Mouse (Mus musculus) liver, adult 10 weeks (tissue): ENCODE results near the gene Rhot1. TPM values are rescaled to one million over a fixed set of nuclear protein-coding genes. Genes with fewer than 3 reads are reported as not detected.

Source experiments
- polyA plus RNA-seq: library from polyadenylated mRNA; stranded (reverse); fragments of 350-450 nt; fragmentation: Illumina TruSeq; extraction: RNeasy Lipid Tissue Mini Kit (QIAGEN cat#74804); gene quantifications from one replicate; pipeline ENCODE4 v1.2.3, GENCODE M21; 2014; ENCODE audit warnings: low read depth, low replicate concordance

Rhot1 gene
- 58.1 TPM for polyA plus RNA-seq

DNA sequence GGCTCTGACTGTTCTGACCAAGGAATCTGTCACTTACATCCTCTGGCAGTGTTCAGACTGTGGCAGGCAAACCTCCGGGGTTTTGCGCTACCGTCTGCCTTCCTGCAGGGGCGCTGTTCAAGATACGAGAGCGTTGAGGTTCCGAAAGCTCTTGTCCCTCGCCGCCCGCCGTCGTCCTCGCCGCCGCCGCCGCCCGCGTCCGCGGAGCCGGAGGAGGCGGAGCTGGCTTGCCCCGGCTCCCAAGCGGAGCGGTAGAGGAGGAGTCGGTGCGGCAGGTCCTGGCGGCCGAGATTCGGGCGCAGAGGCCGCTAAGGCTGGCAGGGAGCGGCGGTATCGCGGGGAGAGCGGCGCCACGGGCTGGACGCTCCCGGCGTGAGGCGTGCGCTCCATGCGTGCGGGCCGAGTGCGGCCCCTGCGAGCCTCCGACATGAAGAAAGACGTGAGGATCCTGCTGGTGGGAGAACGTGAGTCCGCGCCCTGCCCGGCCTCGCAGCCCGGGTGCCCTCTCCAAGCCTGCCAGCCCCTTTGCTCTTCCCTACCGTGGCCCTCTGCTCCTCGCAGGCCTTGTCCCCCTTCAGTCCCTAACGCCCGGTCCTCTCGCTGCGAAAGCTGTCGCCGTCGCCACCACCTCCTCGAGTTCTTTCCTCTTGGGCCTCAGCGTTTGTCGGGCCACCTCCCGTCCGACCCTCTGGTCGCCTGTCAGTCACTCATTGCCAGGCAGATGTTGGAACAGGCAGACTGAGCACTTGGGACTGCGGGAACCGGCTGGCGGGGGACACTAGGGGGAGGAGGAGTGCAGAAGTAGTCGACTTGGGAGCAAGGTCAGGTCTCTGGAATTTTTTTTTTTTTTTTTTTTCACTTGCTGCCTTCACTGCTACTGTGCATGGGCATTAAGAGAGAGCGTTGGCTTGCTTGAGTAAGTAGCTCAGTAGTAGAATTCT, at the start of gene Rhot1:
Rhot1 (plus strand) TSS at position 160 of the 941 bp plus-strand sequence.

DNA sequence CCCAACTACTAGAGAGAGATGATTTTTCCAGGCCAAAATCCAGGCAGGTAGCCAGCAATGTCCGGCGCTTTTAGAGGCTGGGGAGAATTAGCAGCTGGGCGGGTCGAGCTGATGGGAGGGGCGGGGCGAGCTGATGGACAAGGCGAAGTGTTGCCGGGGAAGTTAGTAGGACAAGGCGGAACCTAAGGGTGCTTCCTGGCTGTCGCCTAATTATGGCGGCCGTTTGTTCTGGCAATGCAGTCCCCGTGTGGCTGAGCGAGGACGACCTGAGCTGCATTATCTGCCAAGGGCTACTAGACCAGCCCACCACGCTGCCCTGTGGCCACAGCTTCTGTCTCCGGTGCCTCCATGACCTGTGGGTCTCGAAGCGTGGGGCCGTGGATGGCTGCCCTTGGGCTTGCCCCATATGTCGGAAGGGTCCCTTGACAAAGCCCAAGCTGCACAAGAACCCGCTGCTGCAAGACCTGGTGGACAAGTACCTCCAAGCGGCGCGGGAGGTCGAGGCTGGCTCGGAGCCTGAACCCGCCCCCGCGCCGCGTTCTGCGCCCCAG, 25.0 kb upstream of the Rhot1 start, which contains the start of gene Rnf135:
Rnf135 (plus strand) TSS at position 147 of the 551 bp plus-strand sequence.

DNA sequence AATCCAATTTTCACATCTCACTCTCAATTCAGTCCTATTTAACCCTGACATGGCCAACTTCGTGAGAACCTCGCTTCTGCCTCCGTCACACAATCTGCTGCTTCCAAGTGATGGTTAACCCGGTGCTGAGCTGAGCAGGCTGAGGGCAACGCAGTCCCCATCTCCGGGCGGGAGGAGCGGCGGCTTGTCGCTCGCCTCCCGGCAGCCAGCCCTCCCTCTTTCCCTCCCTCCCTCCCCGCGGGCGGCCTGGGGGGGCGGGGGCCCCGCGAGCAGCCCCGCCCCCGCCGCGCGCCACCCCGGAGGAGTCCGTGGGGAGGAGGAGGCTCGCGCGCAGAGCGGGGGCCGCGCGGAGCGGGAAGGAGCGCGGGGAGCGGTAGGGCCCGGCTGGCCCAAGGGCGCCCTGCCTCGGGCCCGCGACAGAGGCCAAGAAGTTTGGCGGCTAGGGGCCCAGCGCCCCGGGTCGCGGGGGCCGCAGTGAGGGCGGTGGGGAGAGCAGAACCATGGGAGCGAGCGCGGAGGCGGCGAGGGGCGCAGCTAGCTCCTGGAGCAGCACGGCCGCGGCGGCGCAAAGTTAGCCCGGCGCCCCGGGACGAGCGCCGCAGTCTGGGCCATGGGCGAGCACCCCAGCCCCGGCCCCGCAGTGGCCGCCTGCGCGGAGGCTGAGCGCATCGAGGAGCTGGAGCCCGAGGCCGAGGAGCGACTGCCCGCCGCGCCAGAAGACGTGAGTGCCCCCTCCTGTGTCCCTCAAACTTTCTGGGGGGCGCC, 91.9 kb downstream of the Rhot1 start, which contains the start of gene Rhbdl3:
Rhbdl3 (plus strand) TSS at position 362 of the 765 bp plus-strand sequence.

Other genes with a start within 250 kb of the Rhot1 start
- 24.3 TPM for gene Utp6, start 246.6 kb upstream of the Rhot1 start, polyA plus RNA-seq
- gene Suz12, start 215.9 kb upstream of the Rhot1 start, polyA plus RNA-seq = 36.8 TPM
- 8.9 TPM for gene Crlf3, start 128.0 kb upstream of the Rhot1 start, polyA plus RNA-seq
- 1.7 TPM for gene Atad5, start 119.6 kb upstream of the Rhot1 start, polyA plus RNA-seq
- gene Tefm, start 66.8 kb upstream of the Rhot1 start, polyA plus RNA-seq = 22.6 TPM
- 11.0 TPM for gene Adap2, start 54.9 kb upstream of the Rhot1 start, polyA plus RNA-seq
- 8.7 TPM for gene Rnf135, start 25.2 kb upstream of the Rhot1 start, polyA plus RNA-seq
- not detected for gene Rhbdl3, start 91.9 kb downstream of the Rhot1 start, polyA plus RNA-seq
- gene 5730455P16Rik, start 169.0 kb downstream of the Rhot1 start, polyA plus RNA-seq = 14.5 TPM
- gene Zfp207, start 174.3 kb downstream of the Rhot1 start, polyA plus RNA-seq = 132 TPM
- 140 TPM for gene Psmd11, start 219.6 kb downstream of the Rhot1 start, polyA plus RNA-seq